Mouse (Mus musculus): Measurements from ENCODE around the gene P2rx5. TPM values are rescaled to one million over a fixed set of nuclear protein-coding genes. Genes with fewer than 3 reads are reported as not detected.

The P2rx5 gene
- not detected for total RNA-seq (2023)

GRCm38 (mm10) chr11:73159957-73160810 is at the start of gene P2rx5:
TSS of gene P2rx5 (plus strand) at chr11:73160421.

GRCm38 (mm10) chr11:73137591-73138501 is 22.4 kb upstream of the P2rx5 start, which contains the start of gene Haspin:
TSS of gene Haspin (minus strand) at chr11:73138294.

GRCm38 (mm10) chr11:73176608-73177508 is 16.6 kb downstream of the P2rx5 start, which contains the start of the genes Emc6 and Tax1bp3:
TSS of gene Emc6 (minus strand) at chr11:73177037.
TSS of gene Tax1bp3 (plus strand) at chr11:73177083.

GRCm38 (mm10) chr11:73198603-73199229 is 38.5 kb downstream of the P2rx5 start, which contains the start of gene Ctns:
TSS of gene Ctns (minus strand) at chr11:73199042.

GRCm38 (mm10) chr11:73199230-73199712 is 39.0 kb downstream of the P2rx5 start, which contains the start of gene Shpk:
TSS of gene Shpk (plus strand) at chr11:73199460.

Other genes with a start within 250 kb of the P2rx5 start
- 253 TPM for gene Atp2a3, start 199.3 kb upstream of the P2rx5 start, total RNA-seq (2023)
- gene P2rx1, start 161.3 kb upstream of the P2rx5 start, total RNA-seq (2023) = 1.4 TPM
- 4.4 TPM for gene Camkk1, start 141.4 kb upstream of the P2rx5 start, total RNA-seq (2023)
- 24.5 TPM for gene Ncbp3, start 112.6 kb upstream of the P2rx5 start, total RNA-seq (2023)
- 1.4 TPM for gene Itgae, start 69.8 kb upstream of the P2rx5 start, total RNA-seq (2023)
- 1.4 TPM for gene Haspin, start 22.1 kb upstream of the P2rx5 start, total RNA-seq (2023)
- gene Emc6, start 16.6 kb downstream of the P2rx5 start, total RNA-seq (2023) = 53.4 TPM
- gene Tax1bp3, start 16.7 kb downstream of the P2rx5 start, total RNA-seq (2023) = 8.2 TPM
- gene Ctns, start 38.6 kb downstream of the P2rx5 start, total RNA-seq (2023) = 17.3 TPM
- gene Shpk, start 39.0 kb downstream of the P2rx5 start, total RNA-seq (2023) = 6.1 TPM
- not detected for gene Trpv1, start 73.9 kb downstream of the P2rx5 start, total RNA-seq (2023)
- not detected for gene Trpv3, start 107.0 kb downstream of the P2rx5 start, total RNA-seq (2023)
- 0.18 TPM for gene Aspa, start 169.2 kb downstream of the P2rx5 start, total RNA-seq (2023)
- gene Gm49340, start 169.3 kb downstream of the P2rx5 start, total RNA-seq (2023) = not detected
- gene Spata22, start 169.3 kb downstream of the P2rx5 start, total RNA-seq (2023) = not detected
- gene Olfr20, start 190.4 kb downstream of the P2rx5 start, total RNA-seq (2023) = not detected
- gene Olfr376, start 210.8 kb downstream of the P2rx5 start, total RNA-seq (2023) = not detected
- gene Olfr1, start 239.2 kb downstream of the P2rx5 start, total RNA-seq (2023) = not detected

All from CD4-positive naive resting alpha-beta T cell, adult 57 days (primary cell).